Mouse (Mus musculus) brain, adult 2 months (tissue): ENCODE measurements around the gene Mettl4.

Experiments
- DNase-seq: peaks from one replicate; pipeline ENCODE4 v3.0.0; 2011; ENCODE audit warnings: low read depth, low spot score

Gene Mettl4

GRCm38 (mm10) chr17:94749466-94750135 is at the start of gene Mettl4:
Mettl4 (minus strand) TSS chr17:94750019.
- DNase-seq, result peak; percentile 99

DNA sequence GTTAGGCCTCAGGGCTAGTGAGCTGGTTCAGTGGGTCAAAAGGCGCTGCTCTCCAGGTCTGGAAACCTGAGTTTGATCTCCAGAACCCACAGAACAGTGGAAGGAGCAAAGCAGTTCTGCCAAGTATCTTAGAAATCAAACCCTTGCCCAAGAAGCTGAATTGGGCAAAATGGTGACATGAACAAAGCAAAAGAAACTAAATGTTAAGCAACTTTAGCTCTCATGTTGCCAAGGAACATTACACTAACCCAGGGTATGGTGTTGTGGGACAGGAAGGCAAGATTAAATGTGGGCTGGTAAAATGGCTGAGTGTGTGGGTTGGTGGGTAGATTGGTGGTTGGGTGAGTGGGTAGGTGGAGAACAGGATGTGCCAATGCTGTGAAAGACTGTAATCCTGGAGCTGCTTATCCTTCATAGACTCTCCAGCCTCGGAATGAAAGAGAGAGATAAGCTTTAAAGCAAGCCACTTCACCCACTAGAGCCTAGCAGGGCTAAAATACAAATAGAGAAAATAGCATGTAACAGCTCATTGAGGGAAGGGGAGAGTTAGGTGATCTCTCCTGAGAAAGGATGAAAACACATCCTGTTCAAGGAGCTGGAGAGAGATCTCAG is 29.2 kb upstream of the Mettl4 start:
- DNase-seq, result peak; percentile 41

DNA sequence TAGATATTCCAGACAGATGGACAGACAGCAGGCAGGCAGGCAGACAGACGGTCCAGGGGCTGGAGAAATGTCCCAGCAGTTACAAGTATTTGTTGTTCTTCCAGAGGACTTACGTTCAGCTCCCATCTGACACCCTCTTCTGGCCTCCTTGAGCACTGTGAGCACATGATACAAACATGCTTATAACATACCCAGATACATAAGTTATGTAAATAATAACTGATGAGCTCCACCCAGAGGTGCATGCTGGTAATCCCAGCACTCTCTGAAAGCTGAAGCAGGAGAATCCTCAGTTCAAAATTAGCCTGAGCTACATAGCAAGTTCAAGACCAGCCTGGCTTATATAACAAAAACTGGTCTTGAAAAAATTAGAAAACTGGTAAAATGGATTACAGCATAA is 18.7 kb upstream of the Mettl4 start:
- DNase-seq, result no peak

GRCm38 (mm10) chr17:94764711-94765110 is 14.9 kb upstream of the Mettl4 start:
- no peak for DNase-seq

DNA sequence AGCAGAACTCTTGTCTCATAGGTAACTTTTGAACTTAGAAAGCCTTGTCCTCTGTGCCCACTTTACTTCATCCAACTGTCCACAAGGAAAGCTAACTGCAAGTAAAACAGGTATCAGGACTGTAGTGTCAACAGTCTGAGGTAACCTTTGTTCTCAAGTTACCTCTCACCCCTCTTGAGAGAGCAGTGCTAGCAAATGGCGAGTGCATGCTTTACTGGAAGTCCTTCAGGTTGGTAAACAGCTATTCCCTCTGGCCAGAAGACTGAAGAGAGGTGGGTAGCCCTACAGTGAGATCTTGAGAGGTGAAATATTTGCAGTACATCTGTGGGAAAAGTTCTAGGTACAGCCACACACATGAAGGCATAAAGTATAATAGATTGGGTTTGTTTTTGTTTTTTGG is 14.2 kb upstream of the Mettl4 start:
- DNase-seq, result no peak

GRCm38 (mm10) chr17:94762405-94762804 is 12.6 kb upstream of the Mettl4 start:
- DNase-seq, result no peak

- DNase-seq, result no peak
These were observed 414 bp upstream of the Mettl4 start for GRCm38 (mm10) chr17:94750136-94750729.

DNA sequence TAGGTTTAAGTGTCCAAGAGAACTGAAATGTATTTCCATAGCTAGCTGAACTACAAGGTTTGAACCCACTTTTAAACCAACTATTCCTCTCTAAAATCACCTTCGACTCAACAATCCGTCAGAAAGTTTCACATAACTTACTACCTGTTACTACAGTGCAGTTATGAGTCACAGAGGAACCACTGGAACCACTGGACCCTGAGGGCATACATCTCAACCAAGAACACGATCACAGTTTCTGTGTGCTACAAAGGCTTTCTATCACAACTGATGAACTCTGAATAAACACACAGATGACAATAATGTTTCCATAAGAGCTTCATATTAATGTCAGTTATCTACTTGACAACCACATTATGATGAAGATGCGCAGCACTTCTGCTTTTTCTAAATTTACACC is 11.6 kb downstream of the Mettl4 start:
- DNase-seq, result no peak

GRCm38 (mm10) chr17:94735885-94736284 is 13.9 kb downstream of the Mettl4 start:
- DNase-seq, result no peak

GRCm38 (mm10) chr17:94735437-94735836 is 14.4 kb downstream of the Mettl4 start:
- DNase-seq, result peak; percentile 48

DNA sequence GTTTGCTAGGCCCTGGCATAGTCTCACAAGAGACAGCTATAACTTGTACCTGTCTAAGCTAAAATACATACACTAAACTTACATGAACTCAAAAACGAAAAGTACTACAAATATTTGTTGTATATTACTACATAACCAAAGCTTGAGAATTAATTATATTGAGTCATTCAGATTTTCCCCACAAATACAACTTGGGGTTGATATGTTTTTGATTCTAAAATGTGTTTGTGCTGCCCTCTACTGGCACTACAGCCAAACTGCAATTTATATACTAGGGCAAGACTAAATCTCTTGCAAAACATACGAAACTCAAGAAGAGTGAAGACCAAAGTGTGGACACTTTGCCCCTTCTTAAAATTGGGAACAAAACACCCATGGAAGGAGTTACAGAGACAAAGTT is 19.4 kb downstream of the Mettl4 start:
- DNase-seq, result peak; percentile 66

DNA sequence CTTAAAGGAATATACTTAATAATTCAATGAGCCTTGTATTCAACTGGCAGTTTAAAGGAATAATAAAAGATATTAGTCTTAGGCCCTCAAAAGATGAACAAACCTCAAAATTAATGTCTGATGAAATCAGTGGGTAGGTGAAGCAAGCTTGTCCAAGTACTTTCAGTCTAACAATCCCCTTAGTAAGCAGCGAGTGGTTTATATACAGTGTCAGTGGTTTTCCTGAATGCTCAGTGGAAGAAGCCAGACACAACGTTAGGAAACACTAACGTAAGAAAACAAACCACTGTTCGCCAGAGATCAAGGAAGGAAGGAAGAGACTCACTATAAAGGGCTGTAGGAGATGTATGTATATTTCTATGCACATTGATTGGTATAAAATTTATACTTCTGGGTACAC is 23.1 kb downstream of the Mettl4 start:
- DNase-seq, result no peak

- peak; percentile 2 for DNase-seq
These were observed 76.1 kb downstream of the Mettl4 start for GRCm38 (mm10) chr17:94673515-94674317.
